Mouse (Mus musculus): ENCODE measurements around the gene Vsig8.

The Vsig8 gene

GRCm38 (mm10) chr1:172530544-172531220 lies 25.1 kb upstream of the Vsig8 start:
- no peak for DNase-seq

GRCm38 (mm10) chr1:172532551-172532950 lies 23.2 kb upstream of the Vsig8 start:
- DNase-seq = peak; percentile 25

GRCm38 (mm10) chr1:172535116-172535515 lies 20.6 kb upstream of the Vsig8 start:
- DNase-seq = no peak

- DNase-seq = no peak
These were observed 15.9 kb upstream of the Vsig8 start for GRCm38 (mm10) chr1:172539827-172540226.

- DNase-seq = no peak
These were observed 15.4 kb upstream of the Vsig8 start for GRCm38 (mm10) chr1:172540283-172540820.

- no peak for DNase-seq
These were observed 9.7 kb upstream of the Vsig8 start for GRCm38 (mm10) chr1:172546062-172546461.

- DNase-seq = no peak
These were observed 7.2 kb upstream of the Vsig8 start for GRCm38 (mm10) chr1:172548501-172548900.

- DNase-seq = no peak
These were observed 6.4 kb upstream of the Vsig8 start for GRCm38 (mm10) chr1:172549314-172549713.

GRCm38 (mm10) chr1:172549717-172550116 lies 6.0 kb upstream of the Vsig8 start:
- no peak for DNase-seq

- DNase-seq = peak; percentile 36
These were observed 5.2 kb upstream of the Vsig8 start for GRCm38 (mm10) chr1:172550551-172550951.

GRCm38 (mm10) chr1:172551009-172551408 lies 4.7 kb upstream of the Vsig8 start:
- DNase-seq = no peak

GRCm38 (mm10) chr1:172552623-172553022 lies 3.1 kb upstream of the Vsig8 start:
- DNase-seq = no peak

GRCm38 (mm10) chr1:172562641-172563464 lies 7.1 kb downstream of the Vsig8 start:
- peak; percentile 46 for DNase-seq

GRCm38 (mm10) chr1:172563465-172563828 lies 7.7 kb downstream of the Vsig8 start:
- DNase-seq = no peak

- no peak for DNase-seq
These were observed 10.4 kb downstream of the Vsig8 start for GRCm38 (mm10) chr1:172566131-172566530.

- DNase-seq = no peak
These were observed 12.0 kb downstream of the Vsig8 start for GRCm38 (mm10) chr1:172567758-172568157.

- DNase-seq = no peak
These were observed 24.4 kb downstream of the Vsig8 start for GRCm38 (mm10) chr1:172580116-172580515.

GRCm38 (mm10) chr1:172582436-172582835 lies 26.7 kb downstream of the Vsig8 start:
- no peak for DNase-seq

GRCm38 (mm10) chr1:172584271-172584670 lies 28.5 kb downstream of the Vsig8 start:
- DNase-seq = no peak

- DNase-seq = no peak
These were observed 29.3 kb downstream of the Vsig8 start for GRCm38 (mm10) chr1:172585026-172585425.

- no peak for DNase-seq
These were observed 30.2 kb downstream of the Vsig8 start for GRCm38 (mm10) chr1:172585612-172586567.

GRCm38 (mm10) chr1:172590385-172590784 lies 34.6 kb downstream of the Vsig8 start, which contains the start of gene Slamf8:
Slamf8 (minus strand) TSS chr1:172590568.
- no peak for DNase-seq

- DNase-seq = no peak
These were observed 37.6 kb downstream of the Vsig8 start for GRCm38 (mm10) chr1:172593321-172593720.
